Mouse (Mus musculus) midbrain, embryonic 16.5 days (tissue): Measurements from ENCODE around the gene Arpp19. TPM values are rescaled to one million over a fixed set of nuclear protein-coding genes. Genes with fewer than 3 reads are reported as not detected.

Source experiments
- ATAC-seq: fragments of 200-750 bp; cut with Nextera tagmentation; 2 replicates; pipeline ENCODE4 v1.8.0; 2017; ENCODE audit warnings: moderate TSS enrichment
- H3K27ac ChIP-seq: fragments of 300-500 bp; sonication (generic); 2 replicates; pipeline ENCODE4 v1.5.1; 2014; ENCODE audit warnings: mild to moderate bottlenecking, low read length, mixed read lengths
- H3K27me3 ChIP-seq: fragments of 300-500 bp; sonication (generic); 2 replicates; pipeline ENCODE4 v1.6.1; 2014; ENCODE audit warnings: low read depth, low read length, mixed read lengths; ENCODE audit not compliant: control insufficient read depth, insufficient read depth
- H3K36me3 ChIP-seq: fragments of 300-500 bp; sonication (generic); 2 replicates; pipeline ENCODE4 v1.6.1; 2014; ENCODE audit warnings: mild to moderate bottlenecking, low read length, moderate library complexity, mixed read lengths; ENCODE audit not compliant: control insufficient read depth, insufficient read depth
- H3K4me1 ChIP-seq: fragments of 300-500 bp; sonication (generic); 2 replicates; pipeline ENCODE4 v1.6.1; 2014; ENCODE audit warnings: mild to moderate bottlenecking, low read length, mixed read lengths; ENCODE audit not compliant: control insufficient read depth, insufficient read depth
- H3K4me2 ChIP-seq: fragments of 300-500 bp; sonication (generic); 2 replicates; pipeline ENCODE4 v1.6.1; 2014; ENCODE audit warnings: mild to moderate bottlenecking, low read length, mixed read lengths
- H3K4me3 ChIP-seq: fragments of 300-500 bp; sonication (generic); 2 replicates; pipeline ENCODE4 v1.5.1; 2014; ENCODE audit warnings: low read depth, mild to moderate bottlenecking, low read length, moderate library complexity, mixed read lengths
- H3K9ac ChIP-seq: fragments of 300-500 bp; sonication (generic); 2 replicates; pipeline ENCODE4 v1.6.1; 2014; ENCODE audit warnings: low read depth, low read length, mixed read lengths
- H3K9me3 ChIP-seq: fragments of 300-500 bp; sonication (generic); replicated peaks from 2 replicates; pipeline ENCODE4 v1.6.1; 2014; ENCODE audit warnings: mild to moderate bottlenecking, low read length, mixed read lengths; ENCODE audit not compliant: control insufficient read depth, poor library complexity, severe bottlenecking
- WGBS: fragments of 180-500 bp; shearing (Covaris S2); extraction: QIAGEN DNeasy Blood & Tissue Kit; methylation state at CpG from one replicate; pipeline ENCODE4 v1.1.7; 2014; 5-methylcytosine and 5-hydroxymethylcytosine counted together
- polyA plus RNA-seq: library from polyadenylated mRNA; unstranded; fragments of >200 nt; fragmentation: Nextera tagmentation; extraction: Ambion mirVana; gene quantifications from 2 replicates; pipeline ENCODE4 v1.2.1, GENCODE M21; 2015

Arpp19 gene
- polyA plus RNA-seq, 1 experiment from 2014 or later = 208 TPM

DNA sequence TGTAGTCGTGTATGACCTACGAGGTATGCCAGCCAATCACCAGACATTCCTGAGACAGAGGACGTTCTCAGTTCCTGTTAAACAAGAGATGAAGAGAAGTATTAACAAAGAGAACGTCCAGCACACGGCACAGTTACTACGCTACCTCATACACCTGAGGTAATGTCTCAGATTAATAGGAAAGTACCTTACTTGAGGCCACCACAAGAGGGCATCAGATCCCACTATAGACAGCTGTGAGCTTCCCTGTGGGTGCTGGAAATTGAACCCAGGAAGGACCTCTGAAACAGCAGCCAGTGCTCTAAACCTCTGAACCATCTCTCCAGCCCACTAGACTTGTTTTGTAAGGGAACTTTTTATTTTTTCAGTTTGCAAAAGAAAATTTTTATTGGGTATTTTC lies 11.7 kb upstream of the Arpp19 start:
- ATAC-seq = no peak
- Histone ChIP-seq H3K27me3 (no peaks in the 10 kb centered on the region), H3K9me3 (no peaks in the 10 kb centered on the region), H3K9ac (no peak overlapping the region), H3K4me2 (no peak overlapping the region), H3K27ac (no peak overlapping the region), H3K4me3 (no peak overlapping the region), H3K36me3 (peaks cover 16% of the 10 kb centered on the region), H3K4me1 (no peaks in the 10 kb centered on the region)
- 75% methylated on average over 6 of the region's 6 CpGs for WGBS

DNA sequence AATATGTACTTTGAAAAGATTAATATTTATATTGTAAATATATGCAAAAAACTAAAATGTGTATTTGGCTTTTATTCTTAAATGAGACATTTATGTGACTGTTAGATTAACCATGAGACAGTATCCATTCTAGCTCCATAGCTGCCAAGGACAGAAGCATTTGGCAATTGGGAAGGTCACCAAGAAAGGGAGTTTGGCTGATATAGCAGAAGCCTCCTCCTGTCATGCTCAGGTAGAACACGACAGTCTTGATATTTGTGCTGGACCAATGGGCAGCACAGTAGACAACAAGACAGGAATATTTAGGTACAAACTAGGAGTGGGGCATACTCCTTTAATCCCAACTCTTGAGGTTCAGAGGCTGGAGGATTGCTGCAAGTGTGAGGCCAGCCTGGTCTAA lies 5.0 kb upstream of the Arpp19 start:
- 92% methylated on average over 1 of the region's 1 CpGs for WGBS
- no peak overlapping the region for H3K4me2 ChIP-seq
- no peaks in the 10 kb centered on the region for H3K9me3 ChIP-seq
- no peaks in the 10 kb centered on the region for H3K27me3 ChIP-seq
- no peak overlapping the region for H3K27ac ChIP-seq
- no peak overlapping the region for H3K4me3 ChIP-seq
- ATAC-seq = no peak
- H3K36me3 ChIP-seq = no peaks in the 10 kb centered on the region
- peaks cover 3% of the 10 kb centered on the region; the same call in 1 of the 2 replicates for H3K4me1 ChIP-seq
- no peak overlapping the region for H3K9ac ChIP-seq

DNA sequence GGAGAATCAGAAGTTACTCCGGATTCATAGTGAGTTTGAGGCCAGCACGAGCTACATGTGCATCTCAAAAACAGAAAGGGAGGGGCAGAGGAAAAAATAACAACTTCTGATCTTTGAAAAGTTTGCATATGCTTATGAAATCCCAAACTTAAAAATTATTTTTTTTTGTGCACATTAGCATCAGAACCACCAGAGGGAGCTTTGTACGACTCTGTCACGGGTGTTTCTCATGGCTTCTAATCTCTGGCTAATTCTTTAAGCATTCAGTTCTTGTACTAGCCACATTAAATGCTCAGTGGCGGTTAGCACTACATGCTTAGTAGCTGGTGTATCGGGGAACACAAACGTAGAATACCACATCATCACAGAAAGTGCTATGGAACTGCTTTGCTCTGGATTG lies 4.3 kb upstream of the Arpp19 start:
- Histone ChIP-seq H3K4me1 (peaks cover 3% of the 10 kb centered on the region; the same call in 1 of the 2 replicates), H3K36me3 (no peaks in the 10 kb centered on the region), H3K27me3 (no peaks in the 10 kb centered on the region), H3K27ac (no peak overlapping the region), H3K9me3 (no peaks in the 10 kb centered on the region), H3K4me2 (no peak overlapping the region), H3K4me3 (no peak overlapping the region), H3K9ac (no peak overlapping the region)
- WGBS = 39% methylated on average over 7 of the region's 7 CpGs
- no peak for ATAC-seq

DNA sequence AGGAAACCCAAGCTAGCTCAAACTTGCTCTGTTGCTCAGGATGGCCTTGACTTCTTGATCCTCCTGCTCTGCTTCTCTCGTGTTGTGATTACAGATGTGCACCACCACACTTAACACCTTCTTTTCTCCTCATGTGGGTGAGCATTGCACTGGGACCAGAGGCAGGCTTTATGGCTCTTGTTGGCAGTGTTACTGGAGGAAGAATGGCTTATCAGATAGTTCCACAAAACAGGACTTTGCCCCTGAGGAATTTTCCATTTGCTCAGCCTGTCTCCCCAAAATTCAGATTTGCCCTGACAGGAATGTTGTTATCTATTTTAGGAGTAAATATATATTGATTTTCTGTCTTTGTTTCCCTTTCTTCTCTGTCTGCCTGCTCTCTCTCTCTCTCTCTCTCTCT lies 2.7 kb upstream of the Arpp19 start:
- H3K4me1 ChIP-seq = peaks cover 15% of the 10 kb centered on the region
- 66% methylated on average over 1 of the region's 1 CpGs for WGBS

DNA sequence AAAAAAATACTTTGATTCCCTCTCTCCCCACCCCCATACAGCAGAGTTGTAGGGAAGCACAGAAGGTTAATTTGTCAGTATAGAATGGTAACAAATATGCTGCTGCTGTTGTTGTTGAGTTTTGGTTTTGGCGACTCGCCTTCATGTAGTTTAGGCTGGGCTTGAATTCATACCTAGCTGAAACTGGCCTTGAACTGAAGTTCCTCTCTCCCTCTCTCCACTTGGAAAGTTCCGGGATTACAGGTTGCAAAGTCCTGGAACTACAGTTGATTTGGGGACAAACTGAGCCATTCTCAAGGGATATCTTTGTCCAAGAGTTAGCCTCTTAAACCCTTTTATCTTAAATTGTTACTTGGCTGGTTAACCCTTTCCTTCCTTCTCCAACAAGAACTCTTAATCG lies 1.5 kb upstream of the Arpp19 start:
- Histone ChIP-seq H3K27ac (no peak overlapping the region), H3K4me1 (peaks cover 17% of the 10 kb centered on the region), H3K36me3 (no peaks in the 10 kb centered on the region), H3K4me3 (no peak overlapping the region), H3K9ac (no peak overlapping the region), H3K9me3 (no peaks in the 10 kb centered on the region), H3K27me3 (no peaks in the 10 kb centered on the region), H3K4me2 (no peak overlapping the region)
- no peak for ATAC-seq
- 83% methylated on average over 4 of the region's 4 CpGs for WGBS

More for the DNA sequence above, 2.7 kb upstream of the Arpp19 start:
- no peaks in the 10 kb centered on the region for H3K36me3 ChIP-seq
- no peaks in the 10 kb centered on the region for H3K9me3 ChIP-seq
- ATAC-seq = no peak
- no peak overlapping the region for H3K9ac ChIP-seq
- no peak overlapping the region for H3K4me3 ChIP-seq
- no peaks in the 10 kb centered on the region for H3K27me3 ChIP-seq
- H3K27ac ChIP-seq = no peak overlapping the region
- H3K4me2 ChIP-seq = no peak overlapping the region

DNA sequence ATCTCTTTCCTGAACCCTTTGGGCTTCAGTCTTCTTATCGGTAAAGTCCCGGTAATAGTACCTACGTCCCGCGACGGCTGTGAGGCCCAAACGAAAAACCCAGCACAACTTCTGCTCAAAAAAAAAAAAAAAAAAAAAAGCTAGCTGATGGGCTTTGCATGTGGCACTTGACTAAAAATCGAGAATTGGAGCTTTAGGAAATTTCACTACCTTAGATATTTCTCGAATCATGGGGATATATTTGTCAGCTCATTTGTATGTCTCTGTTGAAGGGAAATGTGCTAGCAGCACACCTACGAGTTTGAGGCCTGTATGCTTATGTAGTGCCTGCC lies 909 bp downstream of the Arpp19 start:
- Histone ChIP-seq H3K4me2 (peak overlapping the region; percentile 74), H3K36me3 (no peaks in the 10 kb centered on the region), H3K27me3 (no peaks in the 10 kb centered on the region), H3K4me3 (peak overlapping the region; percentile 96), H3K4me1 (peaks cover 17% of the 10 kb centered on the region), H3K27ac (no peak overlapping the region), H3K9ac (peak overlapping the region; percentile 84), H3K9me3 (no peaks in the 10 kb centered on the region)
- 1% methylated on average over 10 of the region's 10 CpGs for WGBS
- ATAC-seq = no peak

DNA sequence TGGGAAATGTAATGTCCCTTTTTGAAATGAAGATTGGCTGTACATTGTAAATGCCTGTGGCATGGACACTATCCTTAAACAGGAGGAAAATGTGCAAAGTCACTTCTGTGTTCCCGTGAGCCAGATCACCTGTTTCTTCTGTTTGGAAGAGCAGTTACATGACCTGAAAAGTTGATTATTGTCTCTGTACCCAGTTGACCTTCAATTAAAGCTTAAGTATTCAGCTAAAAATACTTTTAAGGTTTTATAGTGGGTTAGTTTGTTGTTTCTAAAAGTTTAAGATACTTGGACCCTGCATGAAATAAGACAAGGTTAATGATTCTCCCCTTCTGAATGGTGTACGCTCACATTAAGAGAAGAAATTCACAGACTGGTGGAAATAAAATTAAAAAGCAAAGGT lies 3.2 kb downstream of the Arpp19 start:
- Histone ChIP-seq H3K36me3 (no peaks in the 10 kb centered on the region), H3K27me3 (no peaks in the 10 kb centered on the region), H3K9me3 (no peaks in the 10 kb centered on the region), H3K4me1 (peaks cover 17% of the 10 kb centered on the region), H3K27ac (no peak overlapping the region), H3K4me3 (no peak overlapping the region), H3K9ac (no peak overlapping the region), H3K4me2 (no peak overlapping the region)
- 90% methylated on average over 2 of the region's 2 CpGs for WGBS
- ATAC-seq = no peak

DNA sequence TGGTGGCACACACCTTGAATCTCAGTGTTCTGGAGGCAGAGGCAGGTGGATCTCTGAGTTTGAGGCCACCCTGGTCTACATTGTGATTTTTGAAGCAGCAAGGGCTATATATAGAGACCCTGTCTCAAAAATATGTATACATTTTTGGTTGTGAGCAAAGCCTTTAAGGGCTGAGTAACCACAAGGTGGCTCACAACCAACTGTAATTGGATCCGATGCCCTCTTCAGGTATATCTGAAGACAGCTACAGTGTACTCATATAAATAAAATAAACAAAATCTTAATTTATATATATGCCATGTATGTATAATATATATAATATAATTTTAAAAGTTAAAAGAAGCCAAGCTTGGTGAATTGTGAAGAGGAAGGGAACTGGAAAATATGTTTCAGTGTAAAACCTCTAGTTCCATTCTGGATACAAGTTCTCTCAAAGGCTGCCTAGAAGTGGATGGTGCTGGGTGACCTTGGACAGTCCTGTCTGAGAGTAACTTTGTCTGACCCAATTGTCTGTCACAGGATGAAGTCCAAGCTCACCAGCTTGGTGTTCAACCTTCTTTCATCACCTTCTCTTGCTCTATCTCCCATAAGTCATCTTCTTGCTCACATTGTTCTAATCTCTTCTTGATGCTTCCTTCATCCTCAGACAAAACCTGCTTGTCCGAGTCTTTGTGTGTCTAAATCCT lies 4.6 kb downstream of the Arpp19 start:
- Histone ChIP-seq H3K9me3 (no peaks in the 10 kb centered on the region), H3K36me3 (no peaks in the 10 kb centered on the region), H3K4me2 (no peak overlapping the region), H3K27ac (no peak overlapping the region), H3K27me3 (no peaks in the 10 kb centered on the region), H3K4me1 (peaks cover 17% of the 10 kb centered on the region), H3K9ac (no peak overlapping the region), H3K4me3 (no peak overlapping the region)
- ATAC-seq = no peak
- 88% methylated on average over 2 of the region's 2 CpGs for WGBS

DNA sequence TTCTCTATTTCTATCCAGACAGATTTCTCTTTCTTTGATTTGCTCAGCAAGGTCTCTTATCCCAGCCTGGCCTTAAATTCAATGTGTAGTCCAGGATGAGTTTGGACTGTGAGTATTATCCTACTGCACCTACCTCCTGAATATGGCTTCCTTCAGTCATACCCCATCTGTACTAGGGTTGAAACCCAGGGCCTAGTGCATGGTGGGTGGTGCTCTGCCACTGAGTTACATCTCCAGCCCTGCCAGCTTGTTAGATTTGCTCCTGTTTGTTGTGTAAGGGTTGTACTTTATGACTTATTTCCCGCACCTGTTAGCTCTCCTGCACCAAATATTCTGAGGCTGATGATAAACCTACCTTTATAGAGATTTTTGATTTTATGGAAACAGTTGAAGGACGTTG lies 5.8 kb downstream of the Arpp19 start:
- no peak overlapping the region for H3K9ac ChIP-seq
- no peaks in the 10 kb centered on the region for H3K27me3 ChIP-seq
- H3K4me3 ChIP-seq = no peak overlapping the region
- H3K9me3 ChIP-seq = no peaks in the 10 kb centered on the region
- no peak overlapping the region for H3K27ac ChIP-seq
- 98% methylated on average over 2 of the region's 2 CpGs for WGBS
- no peak overlapping the region for H3K4me2 ChIP-seq
- no peak for ATAC-seq
- H3K36me3 ChIP-seq = no peaks in the 10 kb centered on the region
- H3K4me1 ChIP-seq = peaks cover 14% of the 10 kb centered on the region
